Mouse (Mus musculus): ENCODE results near the gene Unc5cl.
"Not testable (repeated sequence)": the region's sequence is repeated elsewhere in the genome, so short reads cannot be mapped to it uniquely, and the experiment has no call there.

The Unc5cl gene

DNA sequence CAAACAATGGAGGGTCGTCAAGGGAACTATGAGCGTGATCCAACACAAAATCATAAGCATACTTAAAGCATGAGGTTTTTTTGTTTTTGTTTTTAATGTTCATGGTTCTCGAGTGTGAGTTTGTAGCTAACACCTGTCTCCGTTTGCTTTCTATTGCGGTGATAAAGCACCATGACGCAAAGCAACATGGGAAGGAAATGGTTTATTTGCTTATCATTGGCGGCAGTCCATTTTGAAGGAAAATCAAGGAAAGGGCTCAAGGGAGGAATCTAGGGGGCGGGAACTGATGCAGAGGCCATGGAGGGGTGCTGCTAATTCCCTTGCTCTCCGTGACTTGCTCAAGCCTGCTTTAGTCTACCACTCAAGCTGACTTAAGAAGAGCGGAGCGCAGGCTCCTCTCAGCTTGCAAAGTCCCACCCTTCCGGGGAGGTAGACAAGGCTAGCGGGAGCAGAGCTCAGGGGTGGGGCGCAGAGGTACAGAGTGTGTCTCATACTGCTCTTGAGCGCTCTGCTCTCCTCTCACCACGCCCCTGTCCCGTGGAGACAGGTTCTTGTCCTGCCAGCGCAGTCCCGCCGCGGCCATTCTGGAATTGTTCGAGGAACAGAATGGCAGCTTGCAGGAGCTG lies 12.2 kb downstream of the Unc5cl start:
- no peak for DNase-seq (ENCODE audit: extremely low read depth, insufficient read length, low spot score)

DNA sequence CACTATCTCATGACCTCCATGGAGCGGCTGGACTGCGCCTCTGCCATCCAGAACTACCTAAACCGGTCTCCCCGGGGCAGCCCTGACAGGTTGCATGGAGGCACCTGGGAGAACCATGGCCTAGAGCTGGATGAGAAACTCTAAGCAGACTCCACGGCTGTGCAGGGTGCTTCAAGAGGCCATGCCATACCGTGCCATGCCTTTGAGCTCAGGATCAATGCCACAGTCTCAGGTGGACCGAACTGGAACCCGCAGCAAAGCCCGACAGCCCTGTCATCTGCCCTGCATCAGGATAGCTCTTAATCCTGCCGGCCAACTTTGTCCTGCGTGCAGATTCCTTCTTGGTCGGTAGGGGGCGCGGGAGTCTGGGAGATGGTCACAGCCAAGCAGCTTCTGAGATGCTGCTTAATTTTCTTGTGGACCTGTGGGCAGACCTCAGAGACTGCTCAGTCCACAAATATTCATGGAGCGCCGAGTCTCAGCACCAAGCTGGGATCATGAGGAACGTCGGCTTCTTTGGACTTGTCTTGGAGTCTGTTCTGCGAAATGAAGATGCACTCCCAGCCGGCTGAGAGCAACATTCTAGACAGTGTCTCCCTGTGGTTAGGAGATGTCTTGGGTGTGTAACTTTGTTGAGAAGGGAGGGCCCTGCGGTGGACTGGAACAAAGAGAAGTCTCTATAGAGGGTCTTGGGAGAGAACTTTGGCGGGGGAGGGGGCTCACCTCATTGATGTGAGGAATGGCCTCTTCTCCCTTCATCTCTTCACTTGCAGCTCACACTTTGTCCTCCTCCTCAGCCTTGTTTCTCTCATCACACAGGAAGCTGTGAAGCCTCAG lies 12.9 kb downstream of the Unc5cl start:
- peak; percentile 51 for DNase-seq (ENCODE audit: extremely low read depth, insufficient read length, low spot score)

GRCm38 (mm10) chr17:48474282-48474681 lies 19.6 kb downstream of the Unc5cl start:
- not testable (repeated sequence) for DNase-seq (ENCODE audit: extremely low read depth, insufficient read length, low spot score)

GRCm38 (mm10) chr17:48475444-48475843 lies 20.7 kb downstream of the Unc5cl start:
- no peak for DNase-seq (ENCODE audit: extremely low read depth, insufficient read length, low spot score)

- DNase-seq (ENCODE audit: extremely low read depth, insufficient read length, low spot score) = no peak
These were observed 25.3 kb downstream of the Unc5cl start for GRCm38 (mm10) chr17:48479952-48480351.

- no peak for DNase-seq (ENCODE audit: extremely low read depth, insufficient read length, low spot score)
These were observed 29.1 kb downstream of the Unc5cl start for GRCm38 (mm10) chr17:48483764-48484163.

GRCm38 (mm10) chr17:48484191-48484590 lies 29.5 kb downstream of the Unc5cl start:
- DNase-seq (ENCODE audit: extremely low read depth, insufficient read length, low spot score) = no peak

DNA sequence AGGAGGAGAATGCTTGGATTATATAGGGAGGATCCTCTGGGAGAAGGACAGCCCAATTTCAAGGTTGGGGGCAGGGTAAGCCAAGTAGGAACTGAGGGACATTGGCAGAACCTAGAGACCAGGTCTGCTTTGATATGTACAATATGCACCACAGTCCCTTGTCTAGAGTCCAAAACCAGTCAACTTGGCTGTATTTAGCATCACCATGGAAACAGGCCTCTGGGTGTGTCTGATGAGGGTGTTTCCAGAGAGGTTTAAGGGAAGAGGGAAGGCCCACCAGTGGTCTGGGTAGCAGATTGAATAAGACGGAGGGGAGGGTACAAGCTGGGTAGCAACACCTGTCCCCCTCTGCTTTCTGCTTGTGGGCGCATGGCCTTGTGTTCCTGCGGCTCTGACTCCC lies 34.8 kb downstream of the Unc5cl start:
- DNase-seq (ENCODE audit: extremely low read depth, insufficient read length, low spot score) = no peak

DNA sequence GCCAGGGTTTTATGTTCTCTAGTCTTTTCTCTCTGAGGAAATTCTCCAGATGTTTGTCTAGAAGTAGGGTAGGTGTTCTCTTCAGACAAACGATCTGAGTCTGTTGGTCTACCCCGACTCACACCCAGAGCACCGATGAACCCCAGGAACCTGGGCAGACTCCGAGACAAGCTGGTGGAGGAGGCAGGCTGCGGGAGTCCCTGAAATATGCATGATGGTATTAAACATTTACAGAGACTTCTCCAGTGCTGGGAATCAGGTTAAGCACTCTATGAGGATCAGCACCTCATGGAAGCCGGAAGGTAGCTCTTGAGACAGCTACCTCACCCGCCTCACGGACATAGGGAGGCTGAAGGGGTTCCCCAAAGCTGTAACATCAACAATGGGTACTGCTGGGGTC lies 37.9 kb downstream of the Unc5cl start:
- no peak for DNase-seq (ENCODE audit: extremely low read depth, insufficient read length, low spot score)

DNA sequence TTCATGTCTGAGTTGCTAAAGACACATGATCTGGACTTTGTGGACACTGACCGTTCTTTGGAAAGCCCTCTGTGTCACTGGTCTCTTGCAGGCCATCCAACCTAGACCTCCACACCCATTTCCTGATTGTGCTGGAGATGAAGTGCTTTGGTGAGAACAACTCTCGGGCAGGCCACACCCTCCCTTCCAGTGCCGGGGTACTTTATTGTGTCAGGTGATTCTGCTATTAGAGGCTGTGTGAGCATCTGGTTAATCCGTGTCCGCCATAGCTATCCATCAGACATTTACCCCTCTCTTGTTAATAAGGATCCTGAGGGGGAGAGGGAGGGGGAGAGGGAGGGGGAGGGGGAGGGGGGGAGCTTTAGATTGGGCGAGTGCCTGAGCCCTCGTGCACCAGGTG lies 38.9 kb downstream of the Unc5cl start:
- DNase-seq (ENCODE audit: extremely low read depth, insufficient read length, low spot score) = no peak

- no peak for DNase-seq (ENCODE audit: extremely low read depth, insufficient read length, low spot score)
These were observed 39.3 kb downstream of the Unc5cl start for GRCm38 (mm10) chr17:48493986-48494385.

GRCm38 (mm10) chr17:48497986-48498385 lies 43.3 kb downstream of the Unc5cl start:
- DNase-seq (ENCODE audit: extremely low read depth, insufficient read length, low spot score) = no peak

GRCm38 (mm10) chr17:48500846-48501445 lies 46.2 kb downstream of the Unc5cl start:
- no peak for DNase-seq (ENCODE audit: extremely low read depth, insufficient read length, low spot score)

DNA sequence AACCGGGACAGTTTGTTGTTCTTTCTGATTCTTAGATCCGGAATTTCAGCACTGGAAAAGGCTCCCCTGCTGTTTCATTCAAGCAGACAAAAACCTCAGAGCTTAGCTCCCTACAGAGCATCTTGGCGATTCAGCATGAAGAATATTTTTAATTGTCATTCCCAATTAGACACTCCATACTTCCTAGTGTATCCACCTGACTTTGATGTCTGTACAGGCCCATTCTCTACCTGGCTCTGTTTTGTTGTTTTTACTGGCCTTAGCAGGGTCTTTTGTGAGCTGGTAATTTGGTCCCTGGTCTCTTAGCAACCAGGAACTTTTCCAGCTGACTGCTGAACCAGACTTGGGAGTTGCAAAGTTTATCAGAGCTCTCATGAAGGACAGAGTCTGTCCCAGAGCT lies 50.3 kb downstream of the Unc5cl start:
- DNase-seq (ENCODE audit: extremely low read depth, insufficient read length, low spot score) = no peak

- DNase-seq (ENCODE audit: extremely low read depth, insufficient read length, low spot score) = no peak
These were observed 52.3 kb downstream of the Unc5cl start for GRCm38 (mm10) chr17:48506986-48507385.

GRCm38 (mm10) chr17:48509596-48509995 lies 54.9 kb downstream of the Unc5cl start:
- DNase-seq (ENCODE audit: extremely low read depth, insufficient read length, low spot score) = no peak

GRCm38 (mm10) chr17:48512614-48513281 lies 58.0 kb downstream of the Unc5cl start:
- DNase-seq (ENCODE audit: extremely low read depth, insufficient read length, low spot score) = no peak

DNA sequence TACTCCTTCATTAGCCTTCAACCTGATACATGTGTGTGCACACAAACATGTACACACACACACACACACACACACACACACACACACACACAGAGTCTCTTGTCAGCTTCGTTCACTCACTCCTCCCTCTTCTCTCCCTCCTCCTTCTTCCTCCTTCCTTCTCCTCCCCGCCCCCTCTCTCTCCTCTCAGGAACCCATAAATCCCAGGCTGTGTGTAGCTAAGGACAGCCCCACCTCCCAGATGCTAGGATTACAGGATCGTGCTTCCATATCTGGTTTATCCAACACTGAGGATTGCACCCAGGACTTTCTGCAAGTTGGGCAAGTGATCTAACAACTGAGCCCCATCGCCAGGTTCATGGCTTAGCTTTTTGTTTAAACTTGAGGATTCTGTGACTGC lies 59.9 kb downstream of the Unc5cl start:
- no peak for DNase-seq (ENCODE audit: extremely low read depth, insufficient read length, low spot score)

DNA sequence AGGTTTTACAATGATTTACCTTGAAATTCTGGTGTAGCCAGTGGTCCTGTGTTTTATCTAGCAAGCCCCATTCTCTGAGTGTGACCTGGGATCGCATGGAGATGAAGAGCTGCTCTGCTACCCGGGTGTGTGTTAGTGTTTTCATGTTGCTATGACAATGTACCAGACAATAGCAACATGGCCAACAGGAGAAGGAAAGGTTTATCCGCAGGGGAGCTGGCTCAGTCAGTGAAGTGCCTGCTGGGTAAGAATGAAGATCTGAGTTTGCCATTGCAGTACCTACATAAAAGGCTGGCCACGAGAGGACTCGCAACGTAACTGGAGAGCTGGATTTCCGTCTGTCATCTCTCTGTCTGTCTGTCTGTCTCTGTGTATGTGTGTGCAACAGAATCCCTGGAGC lies 64.3 kb downstream of the Unc5cl start:
- no peak for DNase-seq (ENCODE audit: extremely low read depth, insufficient read length, low spot score)

- DNase-seq (ENCODE audit: extremely low read depth, insufficient read length, low spot score) = no peak
These were observed 65.7 kb downstream of the Unc5cl start for GRCm38 (mm10) chr17:48520352-48520751.

- no peak for DNase-seq (ENCODE audit: extremely low read depth, insufficient read length, low spot score)
These were observed 68.4 kb downstream of the Unc5cl start for GRCm38 (mm10) chr17:48523056-48523455.

Measured in 3134 (cell line).